Mouse (Mus musculus): ENCODE measurements around the gene Gm20388. TPM values are rescaled to one million over a fixed set of nuclear protein-coding genes. Genes with fewer than 3 reads are reported as not detected.
A peak's percentile ranks its signal among the peaks of the same experiment; 100 is the strongest.
"Not testable (repeated sequence)": the region's sequence is repeated elsewhere in the genome, so short reads cannot be mapped to it uniquely, and the experiment has no call there.

The Gm20388 gene
- total RNA-seq, 1 experiment from 2014 or later: 3.6 TPM

DNA sequence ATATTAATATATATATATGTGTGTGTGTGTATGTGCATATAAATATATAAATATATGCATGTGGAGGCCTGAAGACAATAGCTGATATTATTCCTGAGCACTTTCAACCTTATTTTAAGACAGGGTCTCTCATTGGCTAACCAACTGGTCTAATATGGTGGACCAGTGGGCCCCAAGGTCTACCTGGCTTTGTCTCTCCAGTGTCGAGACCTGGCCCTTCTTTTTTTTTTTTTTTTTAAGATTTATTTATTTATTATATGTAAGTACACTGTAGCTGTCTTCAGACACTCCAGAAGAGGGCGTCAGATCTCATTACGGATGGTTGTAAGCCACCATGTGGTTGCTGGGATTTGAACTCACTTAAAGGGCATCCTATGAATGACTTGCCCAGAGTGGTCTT is 2721.5 kb downstream of the Gm20388 start:
- DNase-seq: not testable (repeated sequence)

DNA sequence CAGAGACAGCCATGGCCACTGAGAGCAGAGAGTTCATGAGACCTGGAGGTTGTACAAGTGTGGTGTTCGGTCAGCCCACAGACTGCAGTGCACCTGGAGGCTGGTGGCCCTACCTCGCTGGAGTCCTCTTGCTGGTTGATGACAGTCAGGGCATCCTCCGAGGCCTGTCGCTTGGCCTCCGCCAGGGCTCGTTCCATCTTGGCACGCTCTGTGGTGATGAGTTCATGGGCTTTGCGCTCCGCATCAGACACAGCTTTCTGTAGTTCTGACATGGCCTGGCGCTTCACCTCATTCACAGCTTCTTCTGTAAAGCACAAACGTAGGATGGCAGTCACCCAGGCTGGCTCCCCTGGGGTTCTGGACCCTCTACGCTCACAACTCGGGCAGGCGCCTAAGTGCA is 2722.6 kb downstream of the Gm20388 start:
- no peak for DNase-seq

DNA sequence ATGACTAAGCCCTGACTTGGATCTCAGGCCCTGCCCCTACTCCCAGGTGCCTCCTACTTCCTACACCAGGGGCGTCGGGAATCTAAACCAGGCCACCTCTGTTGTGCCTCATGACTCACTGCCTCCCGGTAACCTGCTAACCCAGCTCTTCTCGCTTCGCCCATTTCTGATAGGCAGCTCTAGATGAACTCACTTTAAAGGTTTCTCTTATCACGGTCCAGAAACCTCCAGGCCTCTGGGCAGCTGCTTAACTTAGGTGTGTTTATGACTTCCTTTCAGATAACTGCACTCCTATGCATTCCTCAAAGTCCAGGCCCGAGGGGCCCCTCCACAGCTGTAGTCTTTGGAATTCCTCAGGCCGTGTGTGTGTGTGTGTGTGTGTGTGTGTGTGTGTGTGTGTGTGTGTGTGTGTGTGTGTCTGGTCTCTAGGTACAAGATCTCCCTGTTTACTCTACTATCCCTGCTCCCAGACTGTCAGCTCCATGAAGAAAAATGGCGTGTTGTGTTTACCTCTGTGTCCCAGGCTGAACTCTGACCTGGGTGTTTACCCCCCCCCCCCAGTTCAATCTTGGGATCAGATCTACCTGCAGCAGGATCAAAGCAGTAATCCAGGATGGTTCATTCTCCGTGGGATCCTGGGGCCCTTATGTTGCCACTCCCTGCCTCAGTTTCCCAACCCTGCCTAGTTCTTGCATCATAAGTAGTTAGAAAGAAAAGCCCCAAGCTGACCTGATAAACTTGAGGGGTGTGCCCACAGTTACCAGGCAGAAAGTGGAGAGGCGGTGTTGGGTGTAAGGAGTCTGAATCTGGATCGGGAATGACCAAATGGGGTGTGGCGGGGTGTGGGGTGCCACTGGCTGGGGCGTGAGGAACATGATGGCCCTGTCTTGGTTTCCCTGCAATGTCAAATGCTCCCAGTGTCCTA is 2725.5 kb downstream of the Gm20388 start:
- DNase-seq: no peak

DNA sequence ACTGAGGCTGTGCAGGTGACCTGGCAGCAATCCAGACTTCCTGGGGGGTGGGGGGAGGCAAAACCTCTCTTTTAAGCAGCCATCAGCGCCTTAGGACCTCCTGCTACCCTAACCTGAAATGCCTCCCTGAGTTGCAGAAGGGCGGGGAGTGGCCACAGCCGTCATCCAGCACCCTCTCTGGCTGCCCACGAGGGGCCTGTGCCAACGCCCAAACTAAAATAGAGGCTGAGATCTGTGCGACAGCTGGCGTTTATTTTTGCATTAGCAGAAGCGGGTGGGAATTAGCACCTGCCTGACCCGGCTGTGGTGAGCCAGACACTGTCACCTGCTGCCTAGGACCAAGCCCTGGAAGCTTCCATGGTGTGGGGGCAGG is 2726.1 kb downstream of the Gm20388 start:
- DNase-seq: no peak

DNA sequence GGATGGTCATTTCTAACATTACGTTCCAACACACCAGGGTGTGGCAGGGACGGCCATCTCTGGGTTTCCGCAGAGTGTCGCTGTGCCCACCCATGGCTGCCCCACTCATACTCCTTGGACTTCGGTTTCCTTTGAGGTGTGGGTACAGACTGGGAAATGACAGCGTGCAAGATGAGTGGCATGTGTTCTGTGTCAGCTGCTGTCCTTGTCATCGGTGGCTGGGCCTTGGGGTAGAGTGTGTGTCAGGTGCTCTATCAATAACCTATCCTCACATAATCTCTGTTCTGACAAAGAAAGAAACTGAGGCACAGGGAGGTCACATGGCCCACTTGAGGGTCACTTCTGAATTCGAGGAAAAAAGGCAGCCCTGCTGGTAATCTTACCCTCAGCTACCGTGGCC is 2726.6 kb downstream of the Gm20388 start:
- no peak for DNase-seq

DNA sequence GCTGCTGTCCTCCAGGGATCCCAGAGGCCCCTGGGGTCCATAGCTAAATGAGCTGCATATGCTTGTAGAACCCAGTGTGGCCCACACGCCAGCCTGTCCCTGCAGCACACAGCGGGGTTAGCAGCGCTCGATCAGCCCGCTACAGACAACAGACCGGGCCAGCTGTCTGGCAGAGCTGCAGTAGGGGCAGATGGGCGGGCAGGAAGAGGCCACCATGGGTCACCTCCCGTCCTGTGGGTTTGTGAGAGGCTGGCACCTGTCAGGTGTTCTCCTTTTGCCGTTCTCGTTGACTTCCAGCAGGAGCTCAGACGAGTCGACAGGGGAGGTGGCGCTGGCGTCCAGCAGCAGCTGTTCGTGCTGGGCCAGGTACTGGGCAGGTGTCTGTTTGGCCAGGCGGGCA is 2728.0 kb downstream of the Gm20388 start:
- no peak for DNase-seq

DNA sequence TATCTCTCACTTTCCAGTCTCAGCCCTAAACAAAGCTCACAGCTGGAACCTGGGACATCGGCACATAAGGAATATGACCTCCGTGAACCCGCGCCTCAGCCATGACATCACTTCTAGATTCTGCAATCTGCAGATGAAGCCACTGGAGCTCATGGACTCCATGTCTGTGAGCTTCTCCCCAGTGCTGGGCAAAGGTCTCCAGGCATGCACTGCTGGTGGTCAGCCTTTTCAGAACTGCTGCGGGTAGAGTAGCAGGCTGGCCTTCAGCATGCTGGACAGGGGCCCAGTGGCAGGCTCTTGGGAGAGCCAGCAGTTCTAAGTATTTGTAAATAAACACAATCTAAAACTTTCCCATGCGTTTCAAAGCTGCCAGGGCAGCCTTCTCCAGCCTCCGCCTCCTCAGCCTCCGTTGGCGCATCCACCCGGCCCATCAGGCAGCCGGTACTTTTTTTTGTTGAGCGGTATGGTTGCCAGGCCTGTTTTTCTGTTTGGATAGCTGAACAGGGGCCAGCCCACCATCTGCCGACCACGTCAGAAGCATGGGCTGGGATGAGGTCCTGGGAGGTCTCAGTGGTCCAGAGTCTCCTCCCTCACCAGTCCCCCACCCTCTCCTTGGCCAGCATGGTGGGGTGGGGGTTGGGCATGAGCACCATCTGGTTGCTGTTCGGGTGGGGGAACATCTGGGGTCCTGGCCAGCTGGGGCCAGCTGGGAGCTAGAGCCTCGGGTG is 2729.0 kb downstream of the Gm20388 start:
- peak; percentile 35 for DNase-seq

DNA sequence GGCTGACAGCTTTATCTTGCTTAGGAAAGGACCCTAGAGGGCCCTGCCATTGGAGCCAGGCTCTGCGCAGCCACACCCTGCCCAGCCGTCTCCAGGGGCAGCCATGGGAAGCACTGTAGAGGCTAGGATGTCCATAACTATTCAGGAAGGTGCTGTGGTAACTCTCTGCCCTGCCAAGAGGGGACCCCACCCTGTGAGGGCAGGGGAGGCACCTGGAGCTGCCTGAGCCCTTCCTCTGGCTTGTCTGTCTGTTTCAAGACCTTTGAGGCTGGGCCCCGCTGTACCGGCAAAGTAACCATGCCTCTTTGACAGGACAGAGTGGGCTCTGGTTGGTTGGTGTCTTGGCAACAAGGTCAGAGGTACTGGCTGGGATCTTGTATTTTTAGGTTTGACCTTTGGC is 2730.2 kb downstream of the Gm20388 start:
- no peak for DNase-seq

DNA sequence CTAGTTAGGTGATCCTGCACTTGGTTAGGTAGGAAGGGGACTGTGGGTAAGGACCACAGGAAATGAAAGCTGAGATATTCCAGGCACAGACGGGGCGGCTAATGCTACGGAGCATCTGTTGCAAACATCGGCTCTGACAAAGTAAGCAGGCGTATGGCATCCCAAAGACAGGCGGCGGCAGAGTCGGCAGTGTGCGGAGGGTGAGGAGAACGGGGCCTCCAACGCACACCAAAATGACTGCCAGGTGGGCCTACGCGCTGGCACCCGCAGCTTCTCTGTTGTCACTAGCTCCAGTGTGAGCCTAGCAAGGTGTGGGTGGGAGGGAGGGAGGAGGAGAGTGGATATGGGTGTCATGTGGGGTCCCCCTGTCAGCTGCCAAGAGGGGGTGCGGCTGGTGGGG is 2730.8 kb downstream of the Gm20388 start:
- DNase-seq: no peak

DNA sequence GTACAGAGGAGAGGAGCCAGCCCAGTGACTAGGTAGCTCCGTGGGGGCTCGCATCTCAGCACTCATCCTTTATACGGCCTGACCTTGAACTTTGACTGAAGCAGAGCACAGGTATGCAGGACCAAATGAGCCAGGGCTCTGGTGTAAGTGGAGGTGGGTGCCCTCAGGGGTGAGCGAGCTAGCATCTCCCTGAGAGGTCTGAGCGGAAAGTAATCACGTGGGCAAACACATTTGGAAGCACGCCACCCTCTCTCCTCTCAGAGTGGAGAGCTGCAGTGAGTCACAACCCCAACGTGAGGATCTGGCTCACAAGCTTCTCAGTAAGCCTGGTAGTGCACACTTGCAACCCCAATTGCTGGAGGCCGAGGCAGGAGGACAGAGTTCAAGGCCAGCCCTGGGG is 2731.4 kb downstream of the Gm20388 start:
- DNase-seq: peak; percentile 81

DNA sequence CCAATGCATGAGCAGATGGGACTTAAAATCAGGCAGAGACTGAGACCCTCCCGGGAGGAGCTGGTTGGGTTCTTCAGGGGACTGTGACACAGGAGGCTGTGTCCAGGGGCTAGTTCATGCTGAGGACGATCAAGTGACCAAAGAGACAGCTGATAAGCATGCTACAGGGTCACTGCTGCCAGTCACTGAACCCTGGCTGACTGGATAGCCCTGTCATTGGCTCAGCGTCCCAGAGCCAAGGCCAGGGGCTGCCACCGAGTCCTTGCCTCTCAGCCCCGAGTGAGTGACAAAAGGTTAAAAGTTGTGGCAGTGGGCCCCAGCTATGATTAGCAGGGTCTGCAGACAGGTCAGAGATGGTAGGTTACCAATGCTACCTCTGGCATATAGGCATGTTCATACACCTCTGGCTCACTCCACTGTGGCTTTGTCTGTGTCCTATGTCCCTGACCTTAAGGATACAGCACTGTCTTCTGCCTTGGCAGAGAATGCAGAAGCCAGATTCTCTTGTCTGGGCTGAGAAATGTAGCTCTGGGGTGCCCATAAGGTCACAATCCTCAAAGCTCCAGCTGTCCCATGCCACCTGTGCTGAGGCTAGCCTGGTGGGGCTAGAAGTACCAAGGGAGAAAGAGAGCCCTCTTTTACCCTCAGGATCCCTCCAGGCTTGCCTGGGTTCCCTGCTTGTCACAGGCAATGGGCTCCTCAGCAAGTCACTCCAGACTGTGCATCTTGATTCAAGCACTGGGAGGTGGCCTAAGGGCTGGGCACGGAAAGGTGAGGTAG is 2733.7 kb downstream of the Gm20388 start:
- peak; percentile 58 for DNase-seq

DNA sequence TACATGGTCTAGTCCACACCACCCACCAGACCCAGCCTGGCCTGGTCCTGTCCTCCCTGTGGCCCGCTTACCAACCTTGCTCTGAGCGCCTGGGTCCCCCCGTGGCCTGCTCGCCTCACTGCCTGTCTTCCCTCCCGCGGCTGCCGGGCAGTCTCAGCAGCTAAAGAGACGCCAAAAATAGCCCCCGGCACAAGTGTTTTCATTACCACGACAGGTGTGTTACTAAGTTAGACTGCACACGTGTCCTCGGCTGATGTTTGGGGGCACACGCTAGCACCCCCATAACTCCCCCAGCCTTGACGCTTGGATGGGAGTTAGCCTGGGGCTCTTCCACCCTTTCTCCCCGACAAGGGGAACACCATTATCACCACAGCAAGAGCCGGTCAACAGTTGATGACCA is 2735.7 kb downstream of the Gm20388 start:
- DNase-seq: no peak

DNA sequence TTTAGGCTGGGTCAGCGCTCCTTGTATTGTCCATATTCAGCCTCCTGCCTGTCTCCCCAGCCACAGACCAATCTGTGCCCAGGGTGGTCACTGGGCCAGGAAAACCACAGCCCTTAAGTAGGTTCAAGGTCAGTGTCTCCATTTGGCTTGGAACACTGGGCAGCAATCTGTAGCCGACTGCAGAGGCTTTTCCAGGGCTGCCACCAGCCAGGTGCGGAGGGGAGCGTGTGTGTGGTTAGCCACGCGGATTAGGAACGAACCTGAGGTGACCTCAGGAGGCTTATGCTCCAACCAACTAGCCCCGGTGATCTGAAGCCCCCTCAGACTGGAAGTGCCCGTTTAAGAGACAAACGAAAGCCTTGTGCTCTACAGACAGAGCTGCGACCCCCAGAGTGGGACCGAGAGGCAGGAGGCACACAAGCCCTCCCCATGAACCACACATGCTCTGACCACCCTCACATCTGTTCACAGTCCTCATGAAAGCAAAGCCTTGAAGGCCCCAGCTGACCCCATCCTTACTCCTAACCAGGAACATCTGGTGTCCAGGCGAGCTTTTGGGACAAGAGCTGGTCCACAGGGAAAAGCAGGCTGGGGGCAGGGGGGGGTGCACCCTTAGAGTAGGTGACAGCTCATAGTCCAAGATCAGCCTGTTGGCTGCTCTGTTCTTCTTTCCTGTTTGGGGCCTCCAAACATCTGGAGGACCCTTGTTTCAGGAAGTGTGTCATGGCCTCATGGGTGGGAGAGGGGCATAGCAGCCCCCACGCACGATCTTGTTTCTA is 2737.7 kb downstream of the Gm20388 start:
- DNase-seq: no peak

DNA sequence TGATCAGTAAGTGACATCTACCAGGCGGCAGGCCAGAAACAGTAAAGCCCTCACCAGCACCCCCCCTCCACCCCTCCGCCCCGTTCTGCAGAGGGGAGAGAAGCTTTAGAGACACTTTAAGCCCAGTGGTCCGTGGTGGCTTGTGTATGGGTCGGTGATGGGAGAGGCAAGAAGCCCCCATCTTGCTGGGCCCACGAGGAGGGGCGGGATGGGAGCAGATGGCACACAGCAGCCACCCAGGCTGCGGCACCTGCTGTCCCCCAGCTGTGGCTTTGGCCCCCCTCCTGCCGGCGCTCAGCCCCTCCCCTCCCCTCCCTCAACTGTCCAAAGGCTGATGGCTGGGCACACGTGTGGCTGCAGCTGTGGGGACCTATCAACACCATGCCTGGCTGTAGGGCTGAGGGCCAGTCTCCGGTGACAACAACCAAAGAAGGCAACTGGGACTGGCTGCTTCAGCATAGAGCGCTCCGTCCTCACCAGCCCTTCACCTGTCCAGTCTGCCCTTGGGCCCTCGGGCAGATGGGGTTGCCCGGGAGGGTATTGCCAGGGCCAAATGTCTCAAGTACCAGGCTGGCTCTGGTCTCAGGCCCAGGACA is 2740.8 kb downstream of the Gm20388 start:
- DNase-seq: no peak

DNA sequence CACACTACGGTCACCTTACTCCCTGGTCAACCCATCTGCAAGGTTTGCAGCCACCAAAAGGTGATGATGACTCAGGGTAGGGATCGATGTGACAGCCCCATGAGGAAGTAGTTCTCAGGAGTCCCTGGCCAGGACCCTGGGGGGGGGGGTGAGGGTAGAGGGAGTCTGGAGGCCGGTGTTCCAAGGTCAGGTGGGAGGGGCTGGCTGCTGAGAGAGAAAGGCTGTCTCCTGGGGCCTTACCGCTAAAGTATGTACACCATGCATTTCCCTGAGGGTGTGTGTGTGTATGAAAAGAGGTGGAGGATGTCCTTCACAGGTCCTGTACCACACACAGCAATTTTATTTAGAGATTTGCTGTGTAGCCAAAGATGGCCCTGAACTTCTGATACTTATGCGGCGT is 2742.0 kb downstream of the Gm20388 start:
- DNase-seq: no peak

DNA sequence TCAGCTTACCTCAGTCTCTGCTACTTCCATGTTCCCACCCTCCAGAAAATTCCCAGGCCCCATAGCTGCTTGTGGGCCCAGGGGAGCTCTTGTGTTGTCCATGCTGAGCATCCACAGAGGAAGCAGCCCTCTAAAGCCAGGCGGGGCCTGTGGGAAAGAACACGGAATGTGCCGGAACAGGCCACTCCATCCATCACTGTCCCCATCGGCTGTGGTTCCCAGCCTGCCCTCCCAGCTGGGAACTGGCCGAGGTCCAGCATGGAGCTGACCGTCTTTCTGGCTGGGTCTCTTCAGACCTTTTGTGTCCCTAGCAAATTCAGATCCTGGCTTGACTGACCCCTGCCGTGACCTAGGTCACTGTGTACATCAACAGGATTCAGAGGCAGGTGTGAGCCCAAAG is 2744.1 kb downstream of the Gm20388 start:
- peak; percentile 66 for DNase-seq

DNA sequence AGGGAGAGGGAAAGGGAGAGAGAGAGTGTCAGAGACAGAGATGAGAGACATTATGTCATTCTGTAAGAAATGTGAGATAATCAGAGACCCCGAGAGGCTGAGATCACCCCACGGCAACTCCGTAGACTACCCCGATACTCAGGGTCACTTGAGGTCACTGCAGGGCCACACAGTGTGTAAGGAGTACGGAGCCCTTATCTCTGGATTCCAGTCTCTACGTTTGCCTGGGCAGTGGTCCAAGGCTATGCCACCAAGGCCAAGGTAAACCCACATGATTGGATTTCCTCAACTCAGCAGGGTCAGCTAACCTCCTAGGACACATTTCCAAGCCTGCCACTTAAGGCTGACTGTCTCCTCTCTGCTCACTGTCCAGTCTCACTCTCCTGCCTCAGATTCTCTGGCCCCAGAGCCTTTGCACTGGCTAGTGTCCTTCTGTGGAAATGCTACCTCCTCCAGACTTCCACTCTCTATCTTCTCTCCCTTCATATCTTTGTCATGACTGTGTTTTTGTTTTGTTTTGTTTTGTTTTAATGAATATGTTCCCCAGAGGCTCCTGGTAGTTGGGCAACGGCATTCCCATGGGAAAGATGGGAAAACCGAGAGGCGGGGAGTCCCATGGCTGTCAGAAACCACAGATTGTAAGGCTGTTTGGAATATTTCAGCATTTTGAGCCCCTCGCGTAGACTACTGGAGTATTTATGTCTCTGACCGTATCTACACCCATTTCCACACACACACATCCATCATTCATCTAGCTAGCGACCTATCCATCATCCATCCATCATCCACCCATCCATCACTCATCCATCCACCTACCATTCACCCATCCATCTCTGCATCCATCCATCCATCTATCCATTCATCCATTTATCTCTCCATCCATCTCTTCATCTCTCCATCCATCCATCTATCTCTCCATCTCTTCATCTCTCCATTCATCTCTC is 2745.7 kb downstream of the Gm20388 start:
- DNase-seq: peak; percentile 84

DNA sequence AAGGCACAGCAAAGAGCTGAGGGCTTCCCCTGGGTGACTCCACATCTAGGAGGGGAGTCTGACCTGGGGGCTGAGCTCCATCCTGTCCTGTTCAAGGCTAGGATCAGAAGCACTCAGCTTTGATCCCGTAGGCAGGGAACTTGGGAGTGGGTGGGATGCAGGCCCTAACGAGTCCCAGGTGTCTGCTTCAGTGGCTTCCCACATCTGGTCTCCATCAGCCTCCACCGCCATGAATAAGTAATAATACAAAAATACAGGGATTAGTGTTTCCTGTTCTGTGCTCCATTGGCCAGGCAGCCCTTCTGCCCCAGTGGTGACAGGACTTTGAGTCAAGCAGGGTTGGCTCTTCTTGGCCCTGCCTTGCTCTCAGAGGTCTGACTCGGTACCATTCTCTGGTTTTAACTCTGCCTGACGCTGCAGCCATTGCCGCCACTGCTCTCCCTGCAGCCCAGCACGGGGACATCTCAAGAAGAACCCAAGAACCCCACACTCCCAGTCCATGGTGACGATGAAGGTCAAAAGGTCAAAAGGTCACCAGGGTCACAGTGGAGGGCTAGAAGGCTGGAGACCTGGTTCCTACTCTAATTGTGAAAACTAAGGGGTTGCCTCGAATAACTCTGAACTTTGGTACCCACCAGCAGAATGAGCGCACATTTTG is 2747.6 kb downstream of the Gm20388 start:
- no peak for DNase-seq

DNA sequence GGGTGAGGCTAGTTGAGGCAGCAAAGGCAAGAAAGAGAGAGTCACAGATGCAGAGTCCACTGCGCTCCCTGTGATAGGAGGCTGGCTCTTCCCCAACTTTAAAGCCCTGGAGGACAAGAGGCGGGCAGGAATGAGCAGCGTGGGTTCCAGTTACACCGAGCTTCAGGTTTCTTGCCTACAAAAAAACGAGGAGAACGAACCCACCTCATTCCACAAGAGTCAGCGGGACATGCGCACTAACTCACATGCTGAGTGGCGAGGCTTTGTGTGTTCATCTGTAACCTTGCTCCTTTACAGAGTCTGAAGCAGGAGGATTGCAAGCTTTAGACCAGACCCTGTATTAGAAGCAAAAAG is 2748.1 kb downstream of the Gm20388 start:
- no peak for DNase-seq

DNA sequence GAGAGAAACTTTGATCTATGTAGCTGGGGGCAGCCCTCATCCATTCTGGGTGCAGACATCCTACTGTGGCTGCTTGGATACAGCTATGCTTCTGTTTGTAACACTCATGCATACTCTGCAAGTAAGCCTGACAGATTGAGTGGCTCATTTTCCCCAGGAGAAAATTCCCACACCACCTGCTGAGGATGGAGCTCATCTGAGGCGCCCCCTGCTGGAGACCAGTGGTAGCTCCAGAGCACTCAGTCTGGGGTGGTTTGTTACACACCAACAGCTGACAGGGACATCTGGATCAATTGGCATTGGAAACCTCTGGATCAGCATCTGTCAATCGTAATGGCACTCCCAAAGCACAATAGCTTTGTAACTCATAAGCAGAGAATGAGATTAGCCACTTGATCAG is 2749.4 kb downstream of the Gm20388 start:
- DNase-seq: no peak
